Mouse (Mus musculus) cortical plate, adult 2 months (tissue): ENCODE measurements around the gene Styxl1.

ENCODE experiments used
- CTCF ChIP-seq: fragments of 200-500 bp; IDR thresholded peaks from 2 replicates; pipeline ENCODE4 v1.5.1; 2011; ENCODE audit warnings: mild to moderate bottlenecking, control low read depth, low read length; ENCODE audit not compliant: insufficient read depth; ENCODE audit errors: extremely low read depth
- POLR2A ChIP-seq: fragments of 200-500 bp; IDR thresholded peaks from 2 replicates; pipeline ENCODE4 v1.6.1; 2011; ENCODE audit warnings: mild to moderate bottlenecking, low read length, control low read depth; ENCODE audit not compliant: insufficient read depth; ENCODE audit errors: extremely low read depth

- no peak for TF ChIP-seq CTCF
- TF ChIP-seq POLR2A, result no peak
These were observed 53.5 kb downstream of the Styxl1 start for GRCm38 (mm10) chr5:135724536-135725322.
